Mouse (Mus musculus) olfactory bulb, adult 2 months (tissue): Measurements from ENCODE around the gene Gipc2.

Experiments
- CTCF ChIP-seq: fragments of 200-500 bp; IDR thresholded peaks from 2 replicates; pipeline ENCODE4 v1.5.1; 2012; ENCODE audit warnings: low read depth, mild to moderate bottlenecking, low read length, moderate library complexity; ENCODE audit not compliant: insufficient read depth
- POLR2A ChIP-seq: fragments of 200-500 bp; IDR thresholded peaks from 2 replicates; pipeline ENCODE4 v1.6.1; 2012; ENCODE audit warnings: mild to moderate bottlenecking, low read depth, low read length, moderate library complexity; ENCODE audit not compliant: insufficient read depth

- TF ChIP-seq POLR2A, result no peak
- TF ChIP-seq CTCF, result no peak
Observed at GRCm38 (mm10) chr3:152165351-152166098, 505 bp downstream of the Gipc2 start.
